Mouse (Mus musculus) MEL (cell line): ENCODE data around the gene Stx19. TPM values are rescaled to one million over a fixed set of nuclear protein-coding genes. Genes with fewer than 3 reads are reported as not detected.
A peak's percentile ranks its signal among the peaks of the same experiment; 100 is the strongest.

Source experiments
- DNase-seq: peaks from one replicate; pipeline ENCODE4 v3.0.0; 2011; ENCODE audit warnings: low read depth, low spot score
- H3K27ac ChIP-seq: 2 replicates; pipeline ENCODE4 v1.5.1; 2012; ENCODE audit warnings: low read depth, mild to moderate bottlenecking, control low read depth, low read length, moderate library complexity; ENCODE audit not compliant: control insufficient read depth
- H3K27me3 ChIP-seq, 2 experiments: fragments of 150-350 bp in 1 of 2; sonication (generic) in 1 of 2; 2 replicates each; pipeline ENCODE4 v1.6.1; 2012; ENCODE audit warnings: low read length in 2 of 2, mild to moderate bottlenecking in 2 of 2, improper control_type of control experiment in 1 of 2, moderate library complexity in 1 of 2; ENCODE audit not compliant: insufficient read depth in 2 of 2, control insufficient read depth in 1 of 2
- H3K36me3 ChIP-seq, 2 experiments: 2 replicates each; pipeline ENCODE4 v1.6.1; 2012 to 2014; ENCODE audit warnings: low read length in 2 of 2, improper control_type of control experiment in 1 of 2, inconsistent platforms in 1 of 2, mild to moderate bottlenecking in 1 of 2; ENCODE audit not compliant: insufficient read depth in 2 of 2, control insufficient read depth in 1 of 2
- H3K4me1 ChIP-seq, 2 experiments: fragments of 150-350 bp in 1 of 2; sonication (generic) in 1 of 2; 2 replicates each; pipeline ENCODE4 v1.6.1; 2012; ENCODE audit warnings: low read length in 2 of 2, improper control_type of control experiment in 1 of 2, mild to moderate bottlenecking in 1 of 2; ENCODE audit not compliant: insufficient read depth in 2 of 2, control insufficient read depth in 1 of 2
- H3K4me3 ChIP-seq, 2 experiments: fragments of 150-350 bp in 1 of 2; sonication (generic) in 1 of 2; 2 replicates each; pipeline ENCODE4 v1.5.1; 2012; ENCODE audit warnings: low read depth in 2 of 2, low read length in 2 of 2, mild to moderate bottlenecking in 2 of 2, moderate library complexity in 2 of 2, control low read depth in 1 of 2, improper control_type of control experiment in 1 of 2; ENCODE audit not compliant: control insufficient read depth in 1 of 2, insufficient read depth in 1 of 2
- H3K79me2 ChIP-seq: 2 replicates; pipeline ENCODE4 v1.6.1; 2012; ENCODE audit warnings: mild to moderate bottlenecking, low read length, moderate library complexity; ENCODE audit not compliant: control insufficient read depth, poor library complexity, insufficient read depth
- H3K9ac ChIP-seq: 2 replicates; pipeline ENCODE4 v1.6.1; 2012; ENCODE audit warnings: low read depth, mild to moderate bottlenecking, control low read depth, low read length, moderate library complexity; ENCODE audit not compliant: control insufficient read depth, poor library complexity, severe bottlenecking
- H3K9me3 ChIP-seq: fragments of 150-350 bp; sonication (generic); replicated peaks from 2 replicates; pipeline ENCODE4 v1.6.1; 2012; ENCODE audit warnings: mild to moderate bottlenecking, low read length, improper control_type of control experiment, moderate library complexity; ENCODE audit not compliant: insufficient read depth
- CHD2 ChIP-seq: IDR thresholded peaks from 2 replicates; pipeline ENCODE4 v1.6.1; 2011; ENCODE audit warnings: low read length, improper control_type of control experiment
- CTCF ChIP-seq, 3 experiments: IDR thresholded peaks in 2 of 3; conservative IDR thresholded peaks in 1 of 3; 2 replicates each; pipeline ENCODE4 v1.5.1; 2011 to 2012; ENCODE audit warnings: low read length in 3 of 3, low read depth in 2 of 3, mild to moderate bottlenecking in 2 of 3, improper control_type of control experiment in 1 of 3, inconsistent platforms in 1 of 3, mixed read lengths in 1 of 3, moderate library complexity in 1 of 3; ENCODE audit not compliant: control insufficient read depth in 1 of 3, insufficient read depth in 1 of 3, poor library complexity in 1 of 3, severe bottlenecking in 1 of 3
- ETS1 ChIP-seq: IDR thresholded peaks from 2 replicates; pipeline ENCODE4 v1.6.1; 2012; ENCODE audit warnings: low read depth, mild to moderate bottlenecking, inconsistent platforms, low read length, improper control_type of control experiment, moderate library complexity
- HCFC1 ChIP-seq: IDR thresholded peaks from 2 replicates; pipeline ENCODE4 v1.6.1; 2012; ENCODE audit warnings: low read depth, mild to moderate bottlenecking, inconsistent platforms, low read length, improper control_type of control experiment, moderate library complexity
- KAT2A ChIP-seq: conservative IDR thresholded peaks from 2 replicates; pipeline ENCODE4 v1.6.1; 2012; ENCODE audit warnings: low read depth, low read length, improper control_type of control experiment, inconsistent platforms
- MYB ChIP-seq: IDR thresholded peaks from 2 replicates; pipeline ENCODE4 v1.6.1; 2011; ENCODE audit warnings: mild to moderate bottlenecking, low read depth, low read length, improper control_type of control experiment
- NRF1 ChIP-seq: IDR thresholded peaks from 2 replicates; pipeline ENCODE4 v1.6.1; 2014; ENCODE audit warnings: low read depth, mild to moderate bottlenecking, inconsistent platforms, low read length, improper control_type of control experiment, moderate library complexity; ENCODE audit not compliant: poor library complexity, insufficient read depth, severe bottlenecking
- POLR2AphosphoS5 ChIP-seq: IDR thresholded peaks from 2 replicates; pipeline ENCODE4 v1.6.1; 2012; ENCODE audit warnings: low read depth, borderline replicate concordance, mild to moderate bottlenecking, inconsistent platforms, low read length, moderate library complexity, mixed read lengths
- RAD21 ChIP-seq: IDR thresholded peaks from 2 replicates; pipeline ENCODE4 v1.6.1; 2011; ENCODE audit warnings: mild to moderate bottlenecking, low read depth, low read length, improper control_type of control experiment
- SMC3 ChIP-seq: IDR thresholded peaks from 2 replicates; pipeline ENCODE4 v1.6.1; 2011; ENCODE audit warnings: low read depth, low read length, improper control_type of control experiment
- TAL1 ChIP-seq: IDR thresholded peaks from 2 replicates; pipeline ENCODE4 v1.6.1; 2012; ENCODE audit warnings: mild to moderate bottlenecking, inconsistent platforms, low read length, moderate library complexity, mixed read lengths
- TBP ChIP-seq: IDR thresholded peaks from 2 replicates; pipeline ENCODE4 v1.8.0; 2011; ENCODE audit warnings: low read depth, low read length, improper control_type of control experiment
- ZC3H11A ChIP-seq: IDR thresholded peaks from 2 replicates; pipeline ENCODE4 v1.6.1; 2012; ENCODE audit warnings: low read depth, mild to moderate bottlenecking, inconsistent platforms, low read length, improper control_type of control experiment
- ZKSCAN1 ChIP-seq: IDR thresholded peaks from 2 replicates; pipeline ENCODE4 v1.6.1; 2012; ENCODE audit warnings: low read depth, mild to moderate bottlenecking, inconsistent platforms, low read length, improper control_type of control experiment, moderate library complexity
- ZMIZ1 ChIP-seq: IDR thresholded peaks from 2 replicates; pipeline ENCODE4 v1.6.1; 2012; ENCODE audit warnings: low read depth, mild to moderate bottlenecking, inconsistent platforms, low read length, improper control_type of control experiment, moderate library complexity
- ZNF384 ChIP-seq: IDR thresholded peaks from 2 replicates; pipeline ENCODE4 v1.6.1; 2012; ENCODE audit warnings: low read depth, mild to moderate bottlenecking, inconsistent platforms, low read length, improper control_type of control experiment
- polyA plus RNA-seq, 2 experiments: library from polyadenylated mRNA; stranded (reverse) in 1 of 2; unstranded in 1 of 2; fragments of >175 nt in 1 of 2; fragments of >200 nt in 1 of 2; gene quantifications; 2 replicates each; pipeline versions ENCODE4 v1.2.1 to v1.2.4; 2012; ENCODE audit warnings: low replicate concordance in 2 of 2, low read depth in 1 of 2; ENCODE audit not compliant: insufficient read length in 2 of 2, insufficient read depth in 1 of 2, missing spikeins in 1 of 2
- total RNA-seq: library from RNA; depleted of rRNA; stranded (reverse); fragments of 300-350 nt; gene quantifications from 2 replicates; pipeline ENCODE4 v1.2.3, GENCODE M21; 2012

Stx19 gene
- total and polyA plus RNA-seq, 3 experiments, result 0.13 TPM; not detected in 2

GRCm38 (mm10) chr16:62826156-62827001 lies 11.9 kb downstream of the Stx19 start:
- TF ChIP-seq KAT2A (no peak), CTCF (IDR thresholded peaks at IDR 0.05 in 2 of 3, conservative IDR thresholded peaks at IDR 0.05 in 1 of 3; ENCODE audit: control insufficient read depth in 1 of 3, insufficient read depth in 1 of 3, low read depth in 2 of 3, low read length in 3 of 3, poor library complexity in 1 of 3, severe bottlenecking in 1 of 3) (peak; percentile 30 to 83 (median 66); a peak in 4 of 6 replicates), NRF1 (no peak), SMC3 (peak; percentile 72), RAD21 (peak; percentile 69), ETS1 (no peak), HCFC1 (no peak), TAL1 (no peak), ZC3H11A (peak; percentile 44; the same call in 1 of the 2 replicates), POLR2AphosphoS5 (no peak), ZMIZ1 (no peak)
- H3K9ac ChIP-seq, result no peak overlapping the region

GRCm38 (mm10) chr16:62832027-62832426 lies 17.6 kb downstream of the Stx19 start:
- no peaks in the 10 kb centered on the region for H3K79me2 ChIP-seq
- H3K36me3 ChIP-seq, result peaks cover 0 to 3% of the 10 kb centered on the region in 2 experiments; a peak in 2 of 4 replicates
- H3K9ac ChIP-seq, result no peak overlapping the region
- no peaks in the 10 kb centered on the region for H3K27me3 ChIP-seq
- H3K9me3 ChIP-seq, result no peaks in the 10 kb centered on the region
- no peak overlapping the region for H3K4me3 ChIP-seq
- DNase-seq, result no peak
- no peak for TF ChIP-seq TBP
- TF ChIP-seq MYB, result no peak
- TF ChIP-seq ZMIZ1, result no peak
- TF ChIP-seq, all 39 proteins: peak for 0
- Histone ChIP-seq H3K27ac (no peak overlapping the region), H3K4me1 (peaks cover 0 to 3% of the 10 kb centered on the region in 2 experiments; a peak in 2 of 4 replicates)

More at GRCm38 (mm10) chr16:62826156-62827001, 11.9 kb downstream of the Stx19 start:
- H3K27me3 ChIP-seq, result no peaks in the 10 kb centered on the region
- no peaks in the 10 kb centered on the region for H3K9me3 ChIP-seq
- H3K79me2 ChIP-seq, result no peaks in the 10 kb centered on the region
- H3K27ac ChIP-seq, result no peak overlapping the region
- peak; percentile 67 for DNase-seq
- no peaks in the 10 kb centered on the region for H3K4me1 ChIP-seq
- no peak overlapping the region for H3K4me3 ChIP-seq
- H3K36me3 ChIP-seq, result no peaks in the 10 kb centered on the region

- peak; percentile 65 to 94 (median 67) for TF ChIP-seq CTCF (IDR thresholded peaks at IDR 0.05 in 2 of 3, conservative IDR thresholded peaks at IDR 0.05 in 1 of 3; ENCODE audit: control insufficient read depth in 1 of 3, insufficient read depth in 1 of 3, low read depth in 2 of 3, low read length in 3 of 3, poor library complexity in 1 of 3, severe bottlenecking in 1 of 3)
- no peak for TF ChIP-seq ZKSCAN1
- TF ChIP-seq CHD2, result no peak
- TF ChIP-seq ZNF384, result no peak
- TF ChIP-seq RAD21, result peak; percentile 46
- TF ChIP-seq SMC3, result peak; percentile 49
- Histone ChIP-seq H3K27ac (no peak overlapping the region), H3K4me1 (peaks cover 0 to 3% of the 10 kb centered on the region in 2 experiments; a peak in 2 of 4 replicates), H3K27me3 (no peaks in the 10 kb centered on the region), H3K36me3 (peaks cover 0 to 3% of the 10 kb centered on the region in 2 experiments; a peak in 2 of 4 replicates), H3K4me3 (no peak overlapping the region), H3K79me2 (no peaks in the 10 kb centered on the region), H3K9me3 (no peaks in the 10 kb centered on the region), H3K9ac (no peak overlapping the region)
- DNase-seq, result peak; percentile 66
Measured at GRCm38 (mm10) chr16:62832481-62832880, 18.0 kb downstream of the Stx19 start.
